Mouse (Mus musculus): ENCODE results near the gene Pfn1. TPM values are rescaled to one million over a fixed set of nuclear protein-coding genes. Genes with fewer than 3 reads are reported as not detected.

Pfn1 gene
- polyA plus RNA-seq, 1 experiment from 2014 or later: 1,225 TPM

DNA sequence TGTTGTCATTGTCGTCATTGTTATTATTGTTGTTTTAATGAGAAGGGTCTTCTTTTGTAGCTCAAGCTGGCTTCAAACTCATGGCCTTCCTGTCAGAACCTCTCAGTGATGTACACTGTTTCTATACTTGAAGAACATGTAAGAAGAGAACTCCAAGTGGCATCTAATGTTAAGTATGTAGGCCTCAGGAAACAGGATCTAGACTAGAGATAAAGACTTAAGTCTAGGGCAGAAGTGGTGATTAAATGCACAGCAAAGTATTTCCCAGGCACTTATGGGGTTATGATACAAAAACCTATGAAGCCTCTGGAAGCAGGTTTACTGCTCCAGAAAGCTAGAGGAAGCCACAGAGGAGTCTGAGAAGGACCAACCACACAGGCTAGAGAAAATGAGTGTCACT, 16.2 kb downstream of the Pfn1 start:
- Histone ChIP-seq H3K4me2 (ENCODE audit: low read depth, low read length) (no peak overlapping the region), H3K27ac (ENCODE audit: low read length) (peak overlapping the region; percentile 17), H3K4me3 (ENCODE audit: low read length) (no peak overlapping the region), H3K4me1 (ENCODE audit: control insufficient read depth, insufficient read depth, low read length) (peaks cover 11% of the 10 kb centered on the region), H3K27me3 (ENCODE audit: control insufficient read depth, insufficient read depth, low read length) (no peaks in the 10 kb centered on the region), H3K36me3 (ENCODE audit: control insufficient read depth, insufficient read depth) (0 out of 2 replicates have a peak, but pooled peaks cover 2% of the 10 kb centered on the region), H3K9ac (ENCODE audit: low read length) (no peak overlapping the region), H3K9me3 (replicated peaks; ENCODE audit: control insufficient read depth, low read length) (no peaks in the 10 kb centered on the region)
- WGBS: 75% methylated on average over 1 of the region's 1 CpGs
- no peak for ATAC-seq (replicated peaks; ENCODE audit: extremely low read depth, insufficient read depth, low FRiP score)

DNA sequence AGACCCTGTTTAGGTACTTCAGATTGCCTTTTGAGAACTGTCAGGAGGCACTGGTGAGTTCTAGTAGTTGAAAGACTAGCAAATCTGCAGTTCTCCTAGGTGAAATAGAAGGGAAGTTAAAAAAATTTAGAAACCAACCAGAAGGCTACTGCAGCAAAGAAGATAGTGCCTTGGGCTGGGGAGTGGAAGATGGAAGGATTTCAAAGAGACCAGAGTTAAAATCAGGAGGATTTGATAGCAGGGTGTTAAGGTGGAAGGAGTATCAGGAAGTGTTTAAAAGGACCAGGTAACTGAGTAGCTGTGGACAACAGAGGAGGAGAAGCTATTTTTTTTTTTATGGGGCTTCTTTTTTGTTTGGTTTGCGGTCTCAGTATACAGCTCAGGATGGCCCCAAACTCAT, 16.7 kb downstream of the Pfn1 start:
- H3K4me1 ChIP-seq (ENCODE audit: control insufficient read depth, insufficient read depth, low read length): peaks cover 11% of the 10 kb centered on the region
- H3K4me3 ChIP-seq (ENCODE audit: low read length): no peak overlapping the region
- no peak overlapping the region for H3K9ac ChIP-seq (ENCODE audit: low read length)
- H3K27ac ChIP-seq (ENCODE audit: low read length): no peak overlapping the region
- no peak overlapping the region for H3K4me2 ChIP-seq (ENCODE audit: low read depth, low read length)
- no peak for ATAC-seq (replicated peaks; ENCODE audit: extremely low read depth, insufficient read depth, low FRiP score)
- no peaks in the 10 kb centered on the region for H3K36me3 ChIP-seq (ENCODE audit: control insufficient read depth, insufficient read depth)
- WGBS: 89% methylated on average over 1 of the region's 1 CpGs
- H3K27me3 ChIP-seq (ENCODE audit: control insufficient read depth, insufficient read depth, low read length): no peaks in the 10 kb centered on the region
- no peaks in the 10 kb centered on the region for H3K9me3 ChIP-seq (replicated peaks; ENCODE audit: control insufficient read depth, low read length)

DNA sequence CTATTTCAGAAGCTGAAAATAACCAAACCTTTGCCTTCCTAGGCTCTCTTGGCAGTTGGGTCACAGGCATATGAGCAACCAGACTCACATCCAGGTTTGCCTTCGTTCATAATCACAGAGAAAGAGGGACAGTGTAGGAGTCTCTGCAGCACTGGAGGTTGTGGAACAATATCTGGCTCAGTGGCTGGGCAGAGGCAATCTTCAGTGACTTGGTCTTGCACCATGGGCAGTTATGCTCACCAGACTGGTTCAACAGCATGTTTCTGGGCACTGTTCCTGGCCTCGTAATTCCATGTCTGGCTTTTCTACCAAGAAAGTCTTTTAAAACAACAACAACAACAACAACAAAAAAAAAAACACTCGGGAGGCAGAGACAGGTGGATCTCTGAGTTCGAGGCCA, 18.8 kb downstream of the Pfn1 start:
- Histone ChIP-seq H3K27ac (ENCODE audit: low read length) (no peak overlapping the region), H3K9ac (ENCODE audit: low read length) (no peak overlapping the region), H3K27me3 (ENCODE audit: control insufficient read depth, insufficient read depth, low read length) (no peaks in the 10 kb centered on the region), H3K4me2 (ENCODE audit: low read depth, low read length) (no peak overlapping the region), H3K9me3 (replicated peaks; ENCODE audit: control insufficient read depth, low read length) (no peaks in the 10 kb centered on the region), H3K4me3 (ENCODE audit: low read length) (no peak overlapping the region), H3K36me3 (ENCODE audit: control insufficient read depth, insufficient read depth) (no peaks in the 10 kb centered on the region), H3K4me1 (ENCODE audit: control insufficient read depth, insufficient read depth, low read length) (peaks cover 11% of the 10 kb centered on the region)
- ATAC-seq (replicated peaks; ENCODE audit: extremely low read depth, insufficient read depth, low FRiP score): no peak
- 76% methylated on average over 4 of the region's 4 CpGs for WGBS

DNA sequence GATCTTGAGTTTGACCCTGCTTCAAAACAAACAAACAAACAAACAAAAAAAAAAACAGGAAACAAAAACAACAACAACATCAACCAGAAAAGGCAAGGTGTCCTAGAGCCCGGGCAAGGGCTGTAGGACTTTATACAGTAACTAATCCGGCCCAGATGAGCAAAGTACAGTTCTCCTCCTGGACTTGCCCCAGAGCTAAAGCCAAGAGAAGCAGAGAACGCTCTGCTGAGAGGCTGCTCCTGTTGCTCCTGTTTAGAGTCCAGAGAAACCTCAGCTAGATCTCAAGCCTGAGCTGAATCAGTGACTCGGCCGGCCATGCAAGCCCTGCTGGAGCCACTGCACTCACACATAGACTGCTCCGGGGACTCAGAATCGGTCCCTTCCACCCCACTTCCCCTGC, 24.3 kb downstream of the Pfn1 start:
- ATAC-seq (replicated peaks; ENCODE audit: extremely low read depth, insufficient read depth, low FRiP score): no peak
- Histone ChIP-seq H3K27me3 (ENCODE audit: control insufficient read depth, insufficient read depth, low read length) (no peaks in the 10 kb centered on the region), H3K4me3 (ENCODE audit: low read length) (no peak overlapping the region), H3K27ac (ENCODE audit: low read length) (no peak overlapping the region), H3K4me1 (ENCODE audit: control insufficient read depth, insufficient read depth, low read length) (no peaks in the 10 kb centered on the region), H3K9ac (ENCODE audit: low read length) (no peak overlapping the region), H3K4me2 (ENCODE audit: low read depth, low read length) (no peak overlapping the region), H3K36me3 (ENCODE audit: control insufficient read depth, insufficient read depth) (no peaks in the 10 kb centered on the region), H3K9me3 (replicated peaks; ENCODE audit: control insufficient read depth, low read length) (no peaks in the 10 kb centered on the region)
- 59% methylated on average over 7 of the region's 7 CpGs for WGBS

DNA sequence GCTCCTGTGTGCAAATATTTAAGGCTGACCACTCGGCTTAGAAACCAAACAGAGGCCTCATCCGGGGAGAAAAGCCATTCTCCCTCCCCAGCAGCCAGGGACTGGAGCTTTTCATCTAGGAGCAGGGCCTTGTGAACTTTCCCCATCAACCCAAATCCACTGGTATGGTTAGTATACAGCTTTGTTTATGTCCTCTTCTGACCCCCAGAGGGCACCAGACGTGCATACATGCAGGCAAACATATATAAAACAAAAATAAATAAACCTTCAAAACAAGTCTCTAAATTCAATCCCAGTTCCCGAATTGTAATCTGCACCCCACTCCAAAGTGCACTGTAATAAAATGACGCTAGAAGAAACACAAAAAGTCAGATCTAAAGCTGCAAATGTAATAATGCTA, 24.9 kb downstream of the Pfn1 start:
- Histone ChIP-seq H3K9ac (ENCODE audit: low read length) (no peak overlapping the region), H3K9me3 (replicated peaks; ENCODE audit: control insufficient read depth, low read length) (no peaks in the 10 kb centered on the region), H3K36me3 (ENCODE audit: control insufficient read depth, insufficient read depth) (no peaks in the 10 kb centered on the region), H3K4me1 (ENCODE audit: control insufficient read depth, insufficient read depth, low read length) (no peaks in the 10 kb centered on the region), H3K4me3 (ENCODE audit: low read length) (no peak overlapping the region), H3K27me3 (ENCODE audit: control insufficient read depth, insufficient read depth, low read length) (no peaks in the 10 kb centered on the region), H3K4me2 (ENCODE audit: low read depth, low read length) (no peak overlapping the region), H3K27ac (ENCODE audit: low read length) (no peak overlapping the region)
- no peak for ATAC-seq (replicated peaks; ENCODE audit: extremely low read depth, insufficient read depth, low FRiP score)
- 47% methylated on average over 5 of the region's 5 CpGs for WGBS

DNA sequence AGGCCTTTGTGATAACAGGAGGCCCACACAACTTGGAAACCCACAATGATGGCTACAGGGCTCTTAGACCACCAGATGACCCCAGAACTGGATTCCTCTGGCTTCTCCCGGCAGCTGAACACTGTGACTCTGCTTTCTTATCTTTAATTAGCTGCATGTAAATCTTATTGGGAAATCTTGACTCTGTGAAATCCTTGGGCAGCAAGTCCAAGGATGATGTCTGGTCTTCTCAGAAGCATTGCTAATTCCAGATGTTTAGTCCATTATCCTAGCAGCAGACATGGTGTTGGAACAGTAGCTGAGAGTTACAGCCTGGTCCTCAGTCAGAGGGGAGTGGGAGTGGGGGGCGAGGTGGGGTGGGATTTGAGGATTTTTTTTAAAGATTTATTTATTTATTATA, 26.0 kb downstream of the Pfn1 start:
- no peak overlapping the region for H3K27ac ChIP-seq (ENCODE audit: low read length)
- H3K27me3 ChIP-seq (ENCODE audit: control insufficient read depth, insufficient read depth, low read length): no peaks in the 10 kb centered on the region
- H3K4me3 ChIP-seq (ENCODE audit: low read length): no peak overlapping the region
- no peak overlapping the region for H3K9ac ChIP-seq (ENCODE audit: low read length)
- H3K9me3 ChIP-seq (replicated peaks; ENCODE audit: control insufficient read depth, low read length): no peaks in the 10 kb centered on the region
- no peaks in the 10 kb centered on the region for H3K4me1 ChIP-seq (ENCODE audit: control insufficient read depth, insufficient read depth, low read length)
- no peak for ATAC-seq (replicated peaks; ENCODE audit: extremely low read depth, insufficient read depth, low FRiP score)
- WGBS: 59% methylated on average over 2 of the region's 2 CpGs
- H3K4me2 ChIP-seq (ENCODE audit: low read depth, low read length): no peak overlapping the region
- H3K36me3 ChIP-seq (ENCODE audit: control insufficient read depth, insufficient read depth): no peaks in the 10 kb centered on the region

DNA sequence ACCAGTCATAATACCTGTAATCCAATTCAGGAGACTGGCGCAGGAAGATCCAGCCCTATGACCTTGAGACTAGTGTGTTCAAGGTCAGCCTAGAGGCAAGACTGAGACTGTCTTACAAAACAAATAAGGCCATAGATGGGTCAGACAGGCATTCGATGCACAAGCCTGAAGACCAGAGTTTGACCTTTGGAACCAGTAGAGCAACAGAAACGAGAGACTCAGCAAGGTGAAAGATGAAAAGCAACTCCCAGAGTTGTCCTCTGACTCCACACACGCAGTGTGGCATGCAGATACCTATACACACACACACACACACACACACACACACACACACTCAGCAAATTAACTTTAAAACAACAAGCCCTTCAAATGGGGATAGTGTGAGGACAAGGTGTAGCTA, 27.6 kb downstream of the Pfn1 start:
- no peaks in the 10 kb centered on the region for H3K27me3 ChIP-seq (ENCODE audit: control insufficient read depth, insufficient read depth, low read length)
- WGBS: 72% methylated on average over 4 of the region's 4 CpGs

DNA sequence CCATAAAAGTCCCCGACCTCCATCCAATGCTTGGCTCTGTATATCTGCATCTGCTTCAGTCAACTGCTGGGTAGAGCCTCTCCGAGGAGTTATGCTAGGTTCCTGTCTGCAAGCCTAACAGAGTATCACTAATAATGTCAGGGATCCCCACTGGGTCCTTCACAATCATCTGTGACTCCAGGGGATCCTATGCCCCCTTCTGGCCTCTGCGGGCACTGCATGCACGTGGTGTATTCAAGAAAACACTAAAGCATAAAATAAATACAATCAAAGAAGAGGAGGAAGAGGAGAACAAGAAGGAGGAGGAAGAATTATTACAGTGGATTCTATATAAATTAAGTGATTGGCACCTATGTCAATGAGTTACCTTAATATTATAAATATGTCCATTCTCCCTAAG, 29.0 kb downstream of the Pfn1 start:
- WGBS: 44% methylated on average over 4 of the region's 4 CpGs
- no peak for ATAC-seq (replicated peaks; ENCODE audit: extremely low read depth, insufficient read depth, low FRiP score)

More for the DNA sequence above, 27.6 kb downstream of the Pfn1 start:
- no peak overlapping the region for H3K4me2 ChIP-seq (ENCODE audit: low read depth, low read length)
- no peaks in the 10 kb centered on the region for H3K36me3 ChIP-seq (ENCODE audit: control insufficient read depth, insufficient read depth)
- no peaks in the 10 kb centered on the region for H3K9me3 ChIP-seq (replicated peaks; ENCODE audit: control insufficient read depth, low read length)
- no peak overlapping the region for H3K9ac ChIP-seq (ENCODE audit: low read length)
- no peak overlapping the region for H3K4me3 ChIP-seq (ENCODE audit: low read length)
- ATAC-seq (replicated peaks; ENCODE audit: extremely low read depth, insufficient read depth, low FRiP score): no peak
- H3K27ac ChIP-seq (ENCODE audit: low read length): no peak overlapping the region
- H3K4me1 ChIP-seq (ENCODE audit: control insufficient read depth, insufficient read depth, low read length): peaks cover 4% of the 10 kb centered on the region; the same call in 1 of the 2 replicates

DNA sequence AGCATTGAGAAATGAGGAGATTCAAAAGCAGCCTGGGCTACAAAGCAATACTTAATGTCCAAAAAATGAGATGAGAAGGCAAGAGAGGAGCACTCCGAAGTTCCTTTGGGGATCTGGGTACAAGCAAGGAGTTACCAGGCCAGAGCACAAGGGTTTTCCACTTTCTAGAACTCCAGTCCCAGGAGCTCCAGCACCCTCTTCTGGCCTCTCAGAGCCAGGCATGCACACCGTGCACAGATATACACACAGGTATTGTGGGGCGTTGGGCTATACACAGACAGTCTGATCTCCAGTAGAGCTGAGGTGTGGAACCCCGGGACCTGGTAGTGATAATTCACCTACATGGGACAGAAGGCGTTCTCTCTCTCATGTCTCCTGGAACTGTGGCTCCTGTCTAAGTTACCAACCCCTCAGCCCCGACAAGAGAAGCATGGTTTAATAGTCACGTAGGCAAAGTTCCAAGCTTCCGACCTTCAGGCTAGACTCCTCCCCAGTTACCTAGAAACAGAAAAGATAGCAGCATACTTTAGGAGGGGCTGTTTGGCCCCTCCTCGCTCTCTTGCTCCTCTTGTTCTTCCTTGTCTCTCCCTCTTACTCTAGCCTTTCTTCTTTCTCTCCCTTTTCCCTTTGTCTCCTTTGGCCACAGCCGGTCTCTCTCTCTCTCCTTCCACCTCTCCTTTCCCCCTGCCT, 31.2 kb downstream of the Pfn1 start:
- Histone ChIP-seq H3K4me1 (ENCODE audit: control insufficient read depth, insufficient read depth, low read length) (peaks cover 5% of the 10 kb centered on the region; the same call in 1 of the 2 replicates), H3K27ac (ENCODE audit: low read length) (no peak overlapping the region), H3K27me3 (ENCODE audit: control insufficient read depth, insufficient read depth, low read length) (no peaks in the 10 kb centered on the region), H3K36me3 (ENCODE audit: control insufficient read depth, insufficient read depth) (no peaks in the 10 kb centered on the region), H3K4me2 (ENCODE audit: low read depth, low read length) (no peak overlapping the region), H3K4me3 (ENCODE audit: low read length) (no peak overlapping the region), H3K9me3 (replicated peaks; ENCODE audit: control insufficient read depth, low read length) (no peaks in the 10 kb centered on the region), H3K9ac (ENCODE audit: low read length) (no peak overlapping the region)
- WGBS: 65% methylated on average over 10 of the region's 10 CpGs
- no peak for ATAC-seq (replicated peaks; ENCODE audit: extremely low read depth, insufficient read depth, low FRiP score)

More for the DNA sequence above, 29.0 kb downstream of the Pfn1 start:
- no peak overlapping the region for H3K4me3 ChIP-seq (ENCODE audit: low read length)
- H3K36me3 ChIP-seq (ENCODE audit: control insufficient read depth, insufficient read depth): no peaks in the 10 kb centered on the region
- no peak overlapping the region for H3K4me2 ChIP-seq (ENCODE audit: low read depth, low read length)
- H3K9ac ChIP-seq (ENCODE audit: low read length): no peak overlapping the region
- H3K27ac ChIP-seq (ENCODE audit: low read length): no peak overlapping the region
- H3K9me3 ChIP-seq (replicated peaks; ENCODE audit: control insufficient read depth, low read length): no peaks in the 10 kb centered on the region
- peaks cover 5% of the 10 kb centered on the region; the same call in 1 of the 2 replicates for H3K4me1 ChIP-seq (ENCODE audit: control insufficient read depth, insufficient read depth, low read length)
- no peaks in the 10 kb centered on the region for H3K27me3 ChIP-seq (ENCODE audit: control insufficient read depth, insufficient read depth, low read length)

Measured in heart, embryonic 16.5 days (tissue).